Mouse (Mus musculus) liver, embryonic 16.5 days (tissue): Measurements from ENCODE around the gene Rab3a. TPM values are rescaled to one million over a fixed set of nuclear protein-coding genes. Genes with fewer than 3 reads are reported as not detected.
A peak's percentile ranks its signal among the peaks of the same experiment; 100 is the strongest.

Experiments
- ATAC-seq: fragments of 200-750 bp; cut with Nextera tagmentation; 2 replicates; pipeline ENCODE4 v1.8.0; 2017; ENCODE audit warnings: low read depth, mild to moderate bottlenecking, moderate number of reproducible peaks, moderate library complexity
- H3K27ac ChIP-seq: fragments of 300-500 bp; sonication (generic); 2 replicates; pipeline ENCODE4 v1.5.1; 2014; ENCODE audit warnings: mild to moderate bottlenecking, low read length
- H3K27me3 ChIP-seq: fragments of 300-500 bp; sonication (generic); 2 replicates; pipeline ENCODE4 v1.6.1; 2014; ENCODE audit warnings: low read depth, low read length, mixed read lengths; ENCODE audit not compliant: control insufficient read depth, insufficient read depth
- H3K36me3 ChIP-seq: fragments of 300-500 bp; sonication (generic); 2 replicates; pipeline ENCODE4 v1.6.1; 2014; ENCODE audit warnings: mild to moderate bottlenecking; ENCODE audit not compliant: control insufficient read depth, insufficient read depth
- H3K4me1 ChIP-seq: fragments of 300-500 bp; sonication (generic); 2 replicates; pipeline ENCODE4 v1.6.1; 2014; ENCODE audit warnings: low read depth, low read length, mixed read lengths; ENCODE audit not compliant: control insufficient read depth
- H3K4me2 ChIP-seq: fragments of 300-500 bp; sonication (generic); 2 replicates; pipeline ENCODE4 v1.6.1; 2014; ENCODE audit warnings: low read depth, low read length, mixed read lengths
- H3K4me3 ChIP-seq: fragments of 300-500 bp; sonication (generic); 2 replicates; pipeline ENCODE4 v1.5.1; 2014; ENCODE audit warnings: low read depth, mild to moderate bottlenecking, low read length
- H3K9ac ChIP-seq: fragments of 300-500 bp; sonication (generic); 2 replicates; pipeline ENCODE4 v1.6.1; 2014; ENCODE audit warnings: low read depth, low read length
- H3K9me3 ChIP-seq: fragments of 300-500 bp; sonication (generic); replicated peaks from 2 replicates; pipeline ENCODE4 v1.6.1; 2016; ENCODE audit warnings: low read length; ENCODE audit not compliant: control insufficient read depth
- WGBS: fragments of 180-500 bp; shearing (Covaris S2); extraction: QIAGEN DNeasy Blood & Tissue Kit; methylation state at CpG from one replicate; pipeline ENCODE4 v1.1.7; 2014; ENCODE audit not compliant: insufficient replicate concordance; 5-methylcytosine and 5-hydroxymethylcytosine counted together
- polyA plus RNA-seq: library from polyadenylated mRNA; unstranded; fragments of >200 nt; fragmentation: Nextera tagmentation; extraction: Ambion mirVana; gene quantifications from 2 replicates; pipeline ENCODE4 v1.2.1, GENCODE M21; 2015

Gene Rab3a
- polyA plus RNA-seq, 1 experiment from 2014 or later, result 3.4 TPM

- Histone ChIP-seq H3K4me3 (no peak overlapping the region), H3K9me3 (no peaks in the 10 kb centered on the region), H3K27me3 (no peaks in the 10 kb centered on the region), H3K27ac (no peak overlapping the region), H3K36me3 (peaks cover 7% of the 10 kb centered on the region; the same call in 1 of the 2 replicates), H3K4me2 (no peak overlapping the region), H3K9ac (no peak overlapping the region; the same call in 1 of the 2 replicates), H3K4me1 (peaks cover 57% of the 10 kb centered on the region)
- WGBS, result 83% methylated on average over 5 of the region's 5 CpGs
- no peak for ATAC-seq
Measured at GRCm38 (mm10) chr8:70773410-70773809, 18.9 kb downstream of the Rab3a start.

DNA sequence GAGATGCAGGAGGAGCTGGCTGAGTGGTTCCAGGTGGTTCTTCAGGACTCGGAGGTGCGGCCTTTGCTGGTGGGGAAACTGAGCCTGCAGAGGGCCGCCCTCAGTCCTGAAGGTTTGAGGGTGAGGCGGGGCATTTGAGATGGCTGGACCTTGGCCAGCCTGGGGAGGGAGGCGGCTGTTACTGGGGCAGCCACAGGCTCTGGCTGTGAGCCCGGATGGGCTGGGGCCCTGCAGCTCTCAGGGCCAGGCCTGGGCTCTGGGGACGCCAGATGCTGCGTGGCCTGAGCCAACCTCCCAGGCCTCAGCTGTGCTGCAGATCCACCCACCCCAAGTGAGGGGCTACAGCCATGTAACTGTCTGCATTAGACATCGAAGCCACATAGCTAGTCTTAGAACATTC lies 19.4 kb downstream of the Rab3a start:
- ATAC-seq, result 0 out of 2 replicates have a peak, but pooled peaks have one; percentile 4
- no peak overlapping the region for H3K27ac ChIP-seq
- no peak overlapping the region for H3K4me2 ChIP-seq
- H3K4me1 ChIP-seq, result peaks cover 59% of the 10 kb centered on the region
- 55% methylated on average over 9 of the region's 9 CpGs for WGBS
- H3K9ac ChIP-seq, result no peak overlapping the region; the same call in 1 of the 2 replicates
- H3K36me3 ChIP-seq, result peaks cover 5% of the 10 kb centered on the region; the same call in 1 of the 2 replicates
- H3K27me3 ChIP-seq, result no peaks in the 10 kb centered on the region
- no peak overlapping the region for H3K4me3 ChIP-seq
- H3K9me3 ChIP-seq, result no peaks in the 10 kb centered on the region

DNA sequence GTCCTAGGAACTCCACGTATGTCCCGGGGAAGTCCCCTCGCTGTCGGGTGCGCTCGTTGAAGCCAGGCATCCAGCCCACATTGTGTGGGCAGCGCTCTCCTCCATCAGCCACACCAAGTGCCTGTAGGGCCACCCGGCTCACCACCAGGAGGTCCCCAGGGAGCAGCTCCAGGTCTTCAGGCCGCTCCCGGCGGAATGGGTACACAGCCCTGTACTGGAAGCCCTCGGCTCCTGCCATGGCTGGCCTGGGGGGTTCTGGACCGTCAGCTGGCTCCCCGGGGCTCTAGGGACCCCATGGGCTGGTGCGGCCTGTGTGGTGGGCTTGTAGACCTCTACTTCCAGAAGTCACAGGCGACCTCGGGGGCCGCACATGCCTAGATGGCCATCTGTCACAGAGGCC lies 20.3 kb downstream of the Rab3a start:
- Histone ChIP-seq H3K4me1 (peaks cover 50% of the 10 kb centered on the region), H3K9ac (no peak overlapping the region), H3K4me2 (no peak overlapping the region), H3K36me3 (peaks cover 7% of the 10 kb centered on the region; the same call in 1 of the 2 replicates), H3K27ac (no peak overlapping the region), H3K4me3 (no peak overlapping the region), H3K9me3 (no peaks in the 10 kb centered on the region), H3K27me3 (no peaks in the 10 kb centered on the region)
- 87% methylated on average over 18 of the region's 18 CpGs for WGBS
- no peak for ATAC-seq

GRCm38 (mm10) chr8:70775227-70775626 lies 20.7 kb downstream of the Rab3a start:
- no peaks in the 10 kb centered on the region for H3K9me3 ChIP-seq
- no peak overlapping the region for H3K9ac ChIP-seq
- no peaks in the 10 kb centered on the region for H3K27me3 ChIP-seq
- ATAC-seq, result no peak
- H3K27ac ChIP-seq, result no peak overlapping the region
- 73% methylated on average over 5 of the region's 5 CpGs for WGBS
- H3K36me3 ChIP-seq, result peaks cover 10% of the 10 kb centered on the region
- peaks cover 47% of the 10 kb centered on the region for H3K4me1 ChIP-seq
- no peak overlapping the region for H3K4me2 ChIP-seq
- H3K4me3 ChIP-seq, result no peak overlapping the region

DNA sequence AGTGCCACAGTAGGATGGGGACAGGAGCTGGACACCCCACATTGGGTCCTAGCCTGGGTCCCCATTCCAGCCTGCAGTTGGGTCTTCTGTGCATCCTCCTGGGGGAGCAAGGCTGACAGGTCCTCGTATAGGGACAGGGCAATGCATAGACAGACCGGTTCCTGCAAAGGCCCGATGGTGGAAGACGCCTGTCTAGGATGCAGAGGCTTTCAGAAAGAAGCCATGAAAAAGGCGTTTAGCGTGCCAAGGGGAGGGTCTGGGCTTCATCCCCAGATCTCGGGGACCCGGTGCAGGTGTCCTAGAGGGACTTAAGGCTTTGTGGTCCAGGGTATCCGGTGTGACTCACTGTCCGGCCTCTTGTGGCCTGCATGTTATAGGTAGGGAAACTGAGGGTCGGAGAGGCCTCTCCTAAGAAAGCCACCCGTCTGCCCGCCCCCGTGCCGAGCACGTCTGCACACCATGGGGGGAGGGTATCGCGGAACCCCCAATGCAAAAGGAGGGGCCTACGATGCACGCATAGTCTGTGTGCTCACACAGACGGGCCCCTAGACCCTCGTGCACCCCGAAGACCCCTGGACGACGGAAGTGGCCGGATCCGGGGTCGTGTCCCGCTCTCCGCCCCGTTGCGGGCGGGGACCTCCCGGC lies 21.5 kb downstream of the Rab3a start:
- WGBS, result 2% methylated on average over 34 of the region's 34 CpGs
- Histone ChIP-seq H3K27ac (peak overlapping the region; percentile 98), H3K9me3 (no peaks in the 10 kb centered on the region), H3K36me3 (peaks cover 16% of the 10 kb centered on the region), H3K9ac (peak overlapping the region; percentile 91), H3K4me3 (peak overlapping the region; percentile 73), H3K27me3 (no peaks in the 10 kb centered on the region), H3K4me1 (peaks cover 42% of the 10 kb centered on the region), H3K4me2 (peak overlapping the region; percentile 97)
- ATAC-seq, result no peak

DNA sequence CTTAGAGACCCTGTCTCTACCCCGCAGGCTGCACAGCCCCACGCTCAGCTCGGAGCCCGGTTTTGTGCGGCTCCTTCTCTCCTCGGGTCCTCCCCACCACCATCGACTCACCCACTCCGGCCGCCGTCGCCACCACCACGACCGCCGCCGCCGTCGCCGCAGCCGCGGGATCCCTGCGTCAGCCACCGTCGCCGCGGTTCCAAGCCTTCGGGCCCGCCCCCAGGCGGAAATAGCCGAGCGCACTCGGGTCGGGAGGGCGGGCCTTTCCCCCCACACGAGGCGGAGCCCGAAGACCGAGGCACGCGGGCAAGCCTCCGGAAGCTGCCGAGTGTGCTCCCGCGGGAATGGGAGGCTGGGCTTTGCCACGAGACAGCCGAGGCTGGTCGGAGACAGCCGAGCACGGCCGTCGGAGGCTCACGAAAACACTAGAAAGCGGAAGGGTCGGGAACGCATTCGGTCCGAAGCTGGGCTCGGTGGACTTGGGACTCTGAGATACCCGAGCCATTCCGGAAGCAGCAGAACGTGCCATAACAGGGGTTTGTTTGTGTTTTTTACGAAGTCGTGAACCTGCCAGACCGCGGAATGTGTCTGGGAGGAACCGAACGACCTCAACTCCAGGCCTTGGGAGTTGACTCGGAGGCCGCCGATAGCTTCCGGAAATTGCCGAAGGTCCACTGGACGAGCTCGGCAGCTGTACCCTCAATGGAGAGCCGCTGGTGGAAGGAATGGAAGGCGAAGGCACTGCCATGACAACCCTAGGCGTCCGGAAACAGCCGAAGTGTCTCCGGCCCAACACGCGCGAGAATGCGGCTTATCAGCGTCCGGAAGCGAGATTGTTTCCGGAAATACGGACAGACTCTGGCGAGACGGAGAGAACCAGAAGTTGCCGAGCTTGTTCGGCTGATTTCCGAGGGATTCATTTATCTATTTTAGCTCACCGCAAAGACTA lies 22.3 kb downstream of the Rab3a start, which contains the start of gene Pik3r2:
Gene Pik3r2 (minus strand): TSS at position 218 of the 949 bp plus-strand sequence.
- H3K27ac ChIP-seq, result peak within 1 kb of the TSS; percentile 98
- H3K4me2 ChIP-seq, result peak within 1 kb of the TSS; percentile 97
- peaks cover 42% of the 10 kb centered on the region for H3K4me1 ChIP-seq
- H3K4me3 ChIP-seq, result peak within 1 kb of the TSS; percentile 73
- no peaks in the 10 kb centered on the region for H3K9me3 ChIP-seq
- peaks cover 20% of the 10 kb centered on the region for H3K36me3 ChIP-seq
- under 1% methylated on average over 93 of the region's 94 CpGs for WGBS
- H3K9ac ChIP-seq, result peak within 1 kb of the TSS; percentile 91
- ATAC-seq, result peak; percentile 87
- no peaks in the 10 kb centered on the region for H3K27me3 ChIP-seq

- no peak overlapping the region for H3K9ac ChIP-seq
- peaks cover 26% of the 10 kb centered on the region for H3K4me1 ChIP-seq
- H3K27me3 ChIP-seq, result no peaks in the 10 kb centered on the region
- no peak overlapping the region for H3K4me3 ChIP-seq
- WGBS, result 58% methylated on average over 11 of the region's 11 CpGs
- peaks cover 26% of the 10 kb centered on the region for H3K36me3 ChIP-seq
- H3K4me2 ChIP-seq, result no peak overlapping the region
- ATAC-seq, result no peak
- no peaks in the 10 kb centered on the region for H3K9me3 ChIP-seq
- H3K27ac ChIP-seq, result no peak overlapping the region
Measured at GRCm38 (mm10) chr8:70780093-70780492, 25.6 kb downstream of the Rab3a start.

DNA sequence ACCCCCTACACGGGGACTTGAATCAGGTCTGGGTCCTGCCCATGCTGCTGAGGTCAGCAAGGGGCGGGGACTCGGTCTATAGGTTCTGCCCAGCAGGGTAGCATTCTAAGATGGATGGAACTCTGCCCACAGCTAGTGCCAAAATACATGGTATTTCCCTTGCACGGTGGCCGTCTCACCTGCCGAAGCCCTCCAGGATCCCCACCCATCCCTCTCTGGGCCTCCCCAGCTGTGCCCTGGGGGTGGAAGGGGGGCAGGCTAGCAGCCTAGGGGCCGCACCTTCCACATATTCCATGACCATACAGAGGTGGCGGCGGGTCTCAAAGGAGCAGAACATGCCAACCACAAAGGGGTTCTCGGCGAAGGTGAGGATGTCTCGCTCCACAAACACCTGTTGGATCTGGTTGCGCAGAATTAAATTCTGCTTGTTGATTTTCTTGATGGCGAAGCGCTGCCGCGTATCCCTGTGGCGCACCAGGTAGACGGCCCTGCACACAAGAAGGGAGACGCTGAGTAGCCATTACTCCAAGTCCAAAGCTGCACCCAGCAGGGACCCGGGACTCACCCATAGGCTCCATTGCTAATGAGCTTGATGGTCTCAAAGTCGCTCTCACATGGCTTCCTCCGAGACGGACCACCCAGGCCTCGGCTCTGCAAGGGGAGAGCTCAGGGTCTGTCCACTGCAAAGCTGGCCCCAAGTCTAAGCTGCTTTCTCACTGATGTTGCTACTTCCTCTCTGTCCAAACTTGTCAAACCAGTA lies 32.0 kb downstream of the Rab3a start:
- Histone ChIP-seq H3K4me3 (no peak overlapping the region), H3K4me2 (no peak overlapping the region), H3K4me1 (peaks cover 28% of the 10 kb centered on the region), H3K9ac (no peak overlapping the region), H3K9me3 (no peaks in the 10 kb centered on the region), H3K36me3 (peaks cover 35% of the 10 kb centered on the region), H3K27me3 (no peaks in the 10 kb centered on the region), H3K27ac (no peak overlapping the region)
- ATAC-seq, result no peak
- WGBS, result 85% methylated on average over 25 of the region's 25 CpGs
